Mouse (Mus musculus): ENCODE measurements around the gene Dexi. TPM values are rescaled to one million over a fixed set of nuclear protein-coding genes. Genes with fewer than 3 reads are reported as not detected.

Dexi gene
- polyA plus RNA-seq, 1 experiment: 33.1 TPM

DNA sequence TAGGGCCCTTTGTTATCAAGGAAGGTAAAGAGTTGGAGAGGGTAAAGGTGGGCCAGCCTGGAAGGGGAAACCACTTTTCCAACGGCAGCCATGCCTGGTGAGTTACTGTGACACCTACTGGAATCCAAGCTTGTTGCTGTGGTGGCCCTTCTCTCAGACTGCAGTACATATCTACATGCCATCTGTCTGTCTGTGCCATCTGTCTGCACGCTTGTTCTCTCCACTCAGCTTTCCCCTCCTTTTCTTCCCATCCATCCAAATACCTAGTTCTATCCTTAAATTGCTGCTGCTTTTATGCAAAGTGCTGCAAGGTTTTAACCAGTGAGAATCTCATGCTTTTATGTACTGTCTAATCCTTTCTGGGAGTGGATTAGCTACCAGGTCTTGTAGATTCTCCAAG, 6.7 kb upstream of the Dexi start:
- TF ChIP-seq GATA1 (IDR thresholded peaks at IDR 0.05; ENCODE audit: low read length): no peak

DNA sequence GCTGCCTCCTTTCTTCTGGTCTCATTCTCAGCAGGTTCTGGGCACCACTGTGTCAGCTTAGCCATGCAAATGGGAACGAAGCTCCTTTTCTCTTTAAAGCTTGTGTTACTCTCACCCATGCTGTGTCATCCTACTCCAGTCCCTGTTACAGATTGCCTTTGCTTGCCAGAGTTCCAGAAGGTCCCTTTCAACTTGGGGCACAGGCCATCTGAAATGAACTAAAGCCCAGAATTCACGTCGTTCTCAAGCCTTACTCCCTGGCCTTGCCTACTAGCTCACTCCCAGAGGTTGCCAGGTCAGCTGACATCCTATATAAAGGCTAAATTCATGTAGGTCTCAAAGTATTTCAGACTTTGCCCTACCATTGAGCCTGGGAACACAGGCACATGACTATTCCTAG, 6.1 kb upstream of the Dexi start:
- TF ChIP-seq GATA1 (IDR thresholded peaks at IDR 0.05; ENCODE audit: low read length): no peak

DNA sequence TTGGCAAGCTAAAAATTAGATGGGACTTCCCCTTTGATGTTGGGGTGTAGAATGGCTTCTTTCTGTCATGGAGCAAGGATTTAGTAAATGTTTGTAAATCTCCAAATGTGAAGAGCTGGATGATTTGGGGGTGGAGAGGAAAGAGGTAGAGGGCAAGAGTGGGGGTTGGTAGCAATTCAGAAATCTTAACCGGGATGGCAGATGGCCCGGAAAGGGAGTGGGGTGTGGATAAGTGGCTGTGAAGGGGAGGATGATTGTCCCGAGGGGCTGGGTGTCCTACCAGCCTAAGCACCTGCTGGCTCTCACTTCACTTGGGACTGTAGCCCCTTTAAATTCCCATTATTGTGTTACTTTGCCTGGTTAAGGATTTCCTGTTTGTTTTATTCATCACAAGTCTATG, 4.0 kb upstream of the Dexi start:
- TF ChIP-seq GATA1 (IDR thresholded peaks at IDR 0.05; ENCODE audit: low read length): no peak

DNA sequence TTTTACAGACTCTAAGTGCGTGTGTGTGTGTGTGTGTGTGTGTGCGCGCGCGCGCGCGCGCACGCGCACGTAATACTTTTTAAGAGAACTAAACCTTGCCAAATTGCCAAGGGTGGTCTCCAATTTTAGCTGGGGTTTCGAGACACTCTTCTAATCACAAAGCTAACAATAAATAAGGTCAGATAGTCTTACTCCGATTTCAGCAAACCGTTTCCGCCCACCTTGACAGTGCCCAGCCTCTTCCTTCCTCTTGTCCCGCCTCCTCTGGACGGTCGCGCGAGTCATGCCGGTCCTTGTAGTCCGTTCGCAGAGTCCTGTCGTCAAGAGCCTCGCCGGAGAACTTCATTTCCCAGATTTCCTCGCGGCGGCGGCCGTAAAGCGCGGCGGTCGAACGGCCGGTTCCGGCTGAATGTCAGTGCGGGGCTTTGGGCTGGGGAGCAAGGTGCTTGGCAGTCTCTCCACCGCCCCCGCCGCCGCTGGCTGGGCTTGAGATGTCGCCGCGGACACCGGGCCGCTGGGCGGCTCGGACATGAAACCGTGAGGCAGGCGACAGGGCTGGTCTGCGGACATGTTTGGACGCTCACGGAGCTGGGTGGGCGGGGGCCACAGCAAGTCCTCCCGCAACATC, 2.3 kb upstream of the Dexi start, which contains the start of gene Clec16a:
Gene Clec16a (plus strand): TSS at position 345 of the 628 bp plus-strand sequence.
- no peak for TF ChIP-seq GATA1 (IDR thresholded peaks at IDR 0.05; ENCODE audit: low read length)

DNA sequence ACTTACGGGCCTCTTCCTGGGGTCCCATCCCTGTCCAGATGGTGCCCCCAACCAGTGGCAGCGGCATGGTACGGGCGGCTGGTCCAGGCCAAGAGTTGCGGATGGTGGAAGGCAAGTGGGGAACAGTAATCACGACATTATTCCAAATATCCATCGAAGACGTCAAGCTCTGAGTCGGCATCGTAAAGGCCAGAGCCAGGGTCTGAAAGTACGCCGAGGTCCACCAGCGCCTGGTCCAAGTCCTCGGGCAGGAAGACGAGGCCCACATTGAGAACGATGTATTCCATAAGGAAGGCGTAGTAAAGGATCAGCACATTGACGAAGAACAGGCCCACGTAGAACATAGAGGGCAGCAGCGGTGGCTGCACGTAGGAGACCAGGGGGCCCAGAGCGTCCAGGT, 588 bp downstream of the Dexi start:
- TF ChIP-seq GATA1 (IDR thresholded peaks at IDR 0.05; ENCODE audit: low read length): no peak

DNA sequence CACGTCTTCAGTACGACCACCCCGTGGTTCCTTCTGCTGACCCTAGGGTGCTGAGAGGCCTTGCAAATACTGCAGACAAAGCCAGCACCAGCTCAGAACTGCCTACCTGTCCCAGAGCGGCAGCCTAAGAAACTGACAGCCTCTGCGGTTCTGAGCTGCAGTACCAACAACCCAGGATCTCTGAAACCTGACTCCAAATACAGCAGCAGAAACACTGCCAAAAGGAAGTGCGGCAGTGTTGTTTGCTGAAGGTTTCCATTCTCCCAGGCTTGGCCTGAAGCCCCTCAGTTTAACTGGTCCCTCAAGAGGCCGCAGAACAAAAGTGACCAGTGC, 1.3 kb downstream of the Dexi start:
- TF ChIP-seq GATA1 (IDR thresholded peaks at IDR 0.05; ENCODE audit: low read length): no peak

DNA sequence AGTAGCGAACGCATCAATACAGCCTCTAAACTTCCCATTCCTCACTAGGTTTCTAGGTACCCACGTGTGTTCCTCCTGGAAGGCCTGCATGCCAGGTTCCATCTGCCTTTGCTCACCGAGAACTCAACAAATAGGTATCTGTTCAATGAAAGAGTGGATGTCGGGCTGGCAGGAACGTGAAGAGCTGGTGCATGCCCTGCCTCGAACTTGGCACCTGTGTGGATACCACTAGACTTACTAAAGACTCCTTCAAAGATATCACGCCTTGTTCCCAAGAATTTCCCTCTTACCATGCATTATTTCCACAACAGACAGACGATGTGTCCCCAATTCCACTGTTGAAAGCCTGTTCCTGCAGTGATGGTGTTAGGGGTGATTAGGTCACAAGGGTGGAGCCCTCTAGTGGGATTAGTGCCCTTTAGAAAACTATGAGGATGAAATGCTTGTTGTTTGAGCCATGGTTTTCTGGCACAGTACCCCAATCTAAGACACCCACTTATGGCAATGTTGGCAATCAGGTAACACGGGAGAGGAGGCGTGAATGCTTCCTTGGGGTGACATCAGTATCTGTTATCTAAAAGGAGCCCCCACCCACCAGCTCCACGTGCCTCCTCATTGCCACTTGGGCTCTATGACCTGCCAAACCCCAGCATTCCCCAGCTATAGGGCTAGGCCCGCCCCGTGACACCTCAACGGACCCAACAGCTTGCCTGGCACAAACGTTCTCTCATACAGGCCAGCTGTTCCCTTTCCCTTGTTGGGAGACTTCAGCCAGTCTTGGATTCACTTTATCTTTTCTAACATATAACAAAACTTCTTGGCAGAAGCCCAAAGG, 1.9 kb downstream of the Dexi start:
- no peak for TF ChIP-seq GATA1 (IDR thresholded peaks at IDR 0.05; ENCODE audit: low read length)

DNA sequence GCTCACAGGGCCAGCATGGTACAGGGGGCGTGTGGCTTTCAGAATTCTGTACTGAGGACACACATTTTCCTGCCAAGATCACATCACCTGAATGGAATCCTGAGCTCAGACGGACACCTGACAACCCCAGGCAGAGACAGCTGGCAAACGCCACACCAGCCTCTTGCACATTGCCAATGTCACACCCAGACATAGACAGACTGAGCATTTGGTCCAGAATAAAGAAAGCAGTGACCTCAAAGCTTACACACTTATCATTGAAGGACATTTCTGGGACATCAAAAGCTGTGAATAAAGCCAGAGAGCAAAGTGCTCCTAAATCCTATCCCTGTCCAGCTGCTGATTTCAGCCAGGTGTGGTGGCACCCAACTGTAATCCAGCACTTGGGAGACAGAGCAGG, 5.9 kb downstream of the Dexi start:
- TF ChIP-seq GATA1 (IDR thresholded peaks at IDR 0.05; ENCODE audit: low read length): no peak

DNA sequence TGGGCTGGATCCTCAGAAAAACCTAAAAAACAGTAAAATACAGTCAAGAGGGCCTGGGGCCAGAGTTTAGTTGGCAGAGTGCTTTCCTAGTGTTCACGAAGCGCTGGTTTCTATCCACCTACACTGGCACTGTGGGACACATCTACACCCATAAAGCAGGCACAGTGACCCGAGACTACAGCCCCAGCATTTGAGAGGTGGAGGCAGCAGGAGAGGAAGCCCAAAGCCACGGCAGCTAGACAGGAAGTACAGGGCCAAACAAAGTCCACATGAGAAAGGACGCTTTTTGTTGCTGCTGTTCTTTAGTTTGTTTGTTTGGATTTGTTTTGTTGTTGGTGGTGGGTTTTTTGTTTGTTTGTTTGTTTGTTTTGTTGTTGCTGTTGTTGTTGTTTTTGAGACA, 6.5 kb downstream of the Dexi start:
- TF ChIP-seq GATA1 (IDR thresholded peaks at IDR 0.05; ENCODE audit: low read length): no peak

DNA sequence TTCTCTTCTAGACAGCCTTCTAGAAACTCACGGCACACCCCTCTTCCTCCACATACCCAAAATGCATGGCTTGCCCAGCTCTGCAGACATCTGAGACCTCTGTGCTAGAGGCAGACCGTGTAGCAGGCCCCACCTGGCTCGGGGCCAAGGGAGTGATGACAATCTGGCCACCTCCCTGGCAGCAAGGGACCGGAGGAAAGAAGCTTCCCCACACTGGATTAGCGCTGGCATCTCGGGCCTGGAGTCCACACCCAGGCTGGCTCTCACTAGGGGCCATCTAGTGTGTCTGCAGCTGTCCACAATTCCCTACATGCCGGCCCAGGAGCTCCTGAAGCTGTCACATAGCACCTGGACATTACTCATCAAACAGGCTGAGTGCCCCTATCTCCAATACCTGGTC, 8.3 kb downstream of the Dexi start:
- TF ChIP-seq GATA1 (IDR thresholded peaks at IDR 0.05; ENCODE audit: low read length): no peak

DNA sequence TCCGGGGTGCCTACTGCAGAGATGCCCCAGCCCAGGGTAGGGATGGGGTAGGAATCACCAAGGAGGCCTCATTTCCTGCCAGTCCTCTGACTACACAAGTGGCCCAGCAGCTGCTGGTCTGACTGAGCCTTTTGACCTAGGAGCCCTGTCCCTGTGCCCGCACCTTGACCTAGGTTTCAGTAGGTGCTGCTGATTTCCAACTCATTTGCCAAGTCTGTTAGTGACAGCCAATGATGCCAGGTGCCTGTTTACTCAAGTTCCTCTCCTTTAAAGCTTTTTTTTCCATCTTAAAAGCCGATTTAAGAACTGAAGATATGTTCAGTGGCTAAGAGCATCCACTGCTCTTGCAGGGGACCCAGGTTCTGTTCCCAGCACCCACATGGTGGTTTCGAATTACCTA, 9.1 kb downstream of the Dexi start:
- TF ChIP-seq GATA1 (IDR thresholded peaks at IDR 0.05; ENCODE audit: low read length): no peak

DNA sequence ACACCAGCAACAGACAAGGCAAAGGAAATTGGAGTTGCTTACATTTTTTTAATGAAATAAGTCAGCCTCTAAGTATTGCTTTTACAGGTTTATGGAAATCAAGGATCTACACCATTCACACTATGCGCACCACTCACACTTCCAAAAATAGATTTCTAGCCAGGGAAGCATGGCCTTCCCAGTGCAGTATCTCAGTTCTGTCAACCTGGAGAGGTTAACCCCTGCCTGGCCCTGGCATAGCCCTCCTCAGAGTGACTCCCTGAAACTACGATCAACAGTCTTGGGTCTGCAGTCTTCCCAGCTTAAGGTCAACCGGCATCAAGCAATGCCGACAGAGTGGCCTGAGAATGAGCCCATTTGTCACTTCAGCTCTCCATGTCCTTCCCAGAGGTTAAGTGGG, 12.7 kb downstream of the Dexi start:
- no peak for TF ChIP-seq GATA1 (IDR thresholded peaks at IDR 0.05; ENCODE audit: low read length)

DNA sequence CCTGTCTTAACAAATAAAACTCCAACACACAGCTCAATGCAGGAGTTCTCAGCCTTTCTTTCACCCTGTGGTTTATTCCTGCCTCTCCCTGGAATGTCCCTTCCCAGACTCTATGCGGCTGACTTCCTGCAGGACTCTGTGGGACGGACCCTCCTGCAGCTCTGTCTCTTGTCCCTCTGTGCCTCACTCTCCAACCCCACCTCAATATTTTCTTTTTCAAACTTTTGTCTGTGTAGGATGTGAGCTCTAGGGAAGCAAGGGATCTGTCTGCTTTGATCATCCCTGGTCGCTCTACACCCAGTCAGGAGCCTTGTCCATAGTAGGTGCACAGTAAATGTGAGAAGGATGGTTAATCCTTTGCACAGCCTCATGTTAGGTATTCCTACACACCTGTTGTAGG, 14.5 kb downstream of the Dexi start:
- TF ChIP-seq GATA1 (IDR thresholded peaks at IDR 0.05; ENCODE audit: low read length): no peak

DNA sequence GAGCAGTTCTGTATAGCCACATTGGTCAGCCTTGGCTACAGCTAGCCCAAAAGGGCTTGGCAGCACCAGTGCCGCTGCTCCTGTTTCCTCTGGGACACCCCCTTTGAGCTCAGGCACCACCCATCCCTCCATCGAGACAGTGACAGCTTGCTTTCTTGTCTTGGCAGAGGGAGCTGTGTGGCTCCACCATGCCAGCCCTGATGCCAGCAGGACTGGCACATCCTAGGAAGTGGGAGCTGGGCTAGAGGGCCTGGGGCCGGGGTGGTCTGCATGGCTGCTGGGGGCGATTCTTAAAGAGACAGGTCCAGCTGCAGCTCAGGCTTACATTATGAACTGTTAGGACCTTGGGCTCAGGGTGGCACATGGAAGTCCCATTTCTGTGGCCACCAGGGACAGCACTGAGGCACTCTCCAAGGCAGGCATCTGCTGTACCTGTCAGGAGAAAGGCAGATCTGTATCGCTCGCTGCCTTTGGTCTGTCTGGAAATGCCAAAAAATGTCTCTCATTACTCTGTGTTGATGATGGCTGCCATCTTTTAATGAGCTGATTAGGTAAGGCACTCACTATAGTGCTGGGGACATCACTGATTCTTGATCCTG, 15.7 kb downstream of the Dexi start:
- TF ChIP-seq GATA1 (IDR thresholded peaks at IDR 0.05; ENCODE audit: low read length): no peak

DNA sequence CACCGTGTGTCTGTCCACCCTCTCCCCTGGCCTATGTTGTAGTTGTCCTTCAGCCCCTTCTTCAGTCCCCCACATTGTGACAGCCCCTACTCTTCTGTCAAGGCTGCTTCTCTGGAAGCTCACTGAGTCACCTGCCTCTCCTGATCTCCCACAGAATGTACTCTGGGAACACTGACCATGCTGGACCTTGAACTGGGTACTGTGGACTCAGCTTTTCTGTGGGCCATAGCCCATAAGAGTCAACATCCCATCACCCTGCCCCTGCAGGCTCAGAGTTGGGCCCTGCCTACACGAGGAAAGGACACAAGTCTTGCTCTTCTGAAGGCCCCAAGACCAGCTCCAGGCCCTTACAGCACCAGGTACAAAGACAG, 17.3 kb downstream of the Dexi start:
- TF ChIP-seq GATA1 (IDR thresholded peaks at IDR 0.05; ENCODE audit: low read length): no peak

DNA sequence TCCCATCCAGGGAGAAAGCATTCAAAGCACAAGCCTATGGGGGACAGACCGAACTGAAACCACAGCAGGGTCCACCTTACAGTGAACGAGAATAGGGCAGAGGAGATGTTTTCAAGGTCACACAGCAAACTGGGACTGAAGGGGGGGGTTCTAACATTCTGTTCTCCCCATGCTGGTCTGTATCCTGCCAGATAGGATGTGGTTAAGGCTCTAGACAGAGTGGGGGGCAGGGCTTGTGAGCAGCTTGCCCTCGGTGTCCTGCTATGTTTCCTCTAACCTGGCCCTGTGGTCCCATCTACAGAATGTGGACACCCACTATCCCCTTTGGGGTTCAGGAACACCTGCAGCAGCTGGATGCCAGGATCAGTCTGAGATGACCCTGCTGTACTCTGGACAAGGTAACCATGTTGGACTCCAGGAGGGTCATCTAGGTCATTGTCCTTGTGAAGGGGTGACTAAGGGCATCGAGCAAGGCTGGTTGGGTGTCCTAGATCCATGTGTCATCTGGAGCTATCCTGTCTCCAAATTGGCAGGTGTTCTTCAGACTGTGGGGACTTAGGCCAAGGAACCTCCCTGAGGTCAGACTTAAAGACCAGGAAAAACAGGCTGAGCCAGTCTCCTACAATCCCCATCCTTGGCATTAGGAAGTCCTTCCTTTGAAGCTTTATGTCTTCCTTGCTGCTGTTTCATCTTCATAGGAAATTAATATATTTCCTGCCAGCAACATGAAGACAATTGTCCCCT, 17.8 kb downstream of the Dexi start:
- no peak for TF ChIP-seq GATA1 (IDR thresholded peaks at IDR 0.05; ENCODE audit: low read length)

Measured in G1E-ER4 (cell line).